Mouse (Mus musculus): ENCODE measurements around the gene Vmn1r151.
"Not testable (repeated sequence)": the region's sequence is repeated elsewhere in the genome, so short reads cannot be mapped to it uniquely, and the experiment has no call there.

The Vmn1r151 gene

DNA sequence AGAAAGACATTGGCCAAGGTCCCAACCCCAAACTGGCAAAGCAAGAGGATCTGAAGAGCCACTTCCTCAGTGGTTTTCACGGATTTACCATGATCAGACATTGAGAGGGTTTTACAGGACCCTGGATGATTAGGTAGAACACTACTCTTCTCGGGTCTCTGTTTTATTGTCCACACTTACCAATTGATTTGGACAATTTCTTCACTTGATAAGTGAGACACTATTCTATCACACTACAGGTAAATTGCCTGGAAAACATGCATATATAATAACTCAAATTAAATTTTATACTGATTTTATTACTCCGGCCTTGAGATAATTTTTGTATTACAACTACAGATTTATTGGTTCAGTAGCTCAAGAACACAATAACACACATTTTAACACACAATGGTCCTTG, at the start of gene Vmn1r151:
Gene Vmn1r151 (minus strand): TSS at position 101 of the 400 bp plus-strand sequence.
- not testable (repeated sequence) for DNase-seq

DNA sequence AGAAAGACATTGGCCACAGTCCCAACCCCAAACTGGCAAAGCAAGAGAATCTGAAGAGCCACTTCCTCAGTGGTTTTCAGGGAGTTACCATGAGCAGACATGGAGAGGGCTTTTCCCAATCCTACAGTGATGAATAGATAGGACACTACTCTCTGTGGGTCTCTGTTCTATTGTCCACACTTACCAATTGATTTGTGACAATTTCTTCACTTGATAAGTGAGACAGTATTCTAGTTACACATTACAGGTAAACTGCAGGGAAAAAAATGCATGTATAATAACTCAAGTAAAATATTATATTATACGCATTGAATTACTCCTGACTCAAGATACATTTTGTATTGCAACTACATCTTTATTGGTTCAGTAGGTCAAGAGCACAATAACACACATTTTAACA, 35.3 kb upstream of the Vmn1r151 start, which contains the start of gene Gm8677:
Gene Gm8677 (minus strand): TSS at position 101 of the 400 bp plus-strand sequence.
- not testable (repeated sequence) for DNase-seq

GRCm38 (mm10) chr7:22522667-22523066, 23.2 kb upstream of the Vmn1r151 start, which contains the start of gene Vmn1r152:
Vmn1r152 (plus strand) TSS chr7:22522967.
- DNase-seq, result not testable (repeated sequence)

- not testable (repeated sequence) for DNase-seq
Measured at GRCm38 (mm10) chr7:22463975-22464374, 35.5 kb downstream of the Vmn1r151 start, which contains the start of gene Gm10665. Gm10665 (minus strand) TSS chr7:22464075.

All from kidney, postnatal 36 days (tissue).